Mouse (Mus musculus) hindbrain, postnatal 0 days (tissue): Measurements from ENCODE around the gene Carns1. TPM values are rescaled to one million over a fixed set of nuclear protein-coding genes. Genes with fewer than 3 reads are reported as not detected.

Experiments used
- ATAC-seq: fragments of 200-750 bp; cut with Nextera tagmentation; 2 replicates; pipeline ENCODE4 v1.8.0; 2017; ENCODE audit warnings: mild to moderate bottlenecking, moderate TSS enrichment, moderate library complexity
- DNase-seq: peaks from one replicate; pipeline ENCODE4 v3.0.0-alpha.2; 2015; ENCODE audit warnings: low spot score
- H3K27ac ChIP-seq: fragments of 300-500 bp; sonication (generic); 2 replicates; pipeline ENCODE4 v1.5.1; 2014; ENCODE audit warnings: mild to moderate bottlenecking
- H3K27me3 ChIP-seq: fragments of 300-500 bp; sonication (generic); 2 replicates; pipeline ENCODE4 v1.6.1; 2014; ENCODE audit warnings: low read length, mixed read lengths; ENCODE audit not compliant: insufficient read depth
- H3K36me3 ChIP-seq: fragments of 300-500 bp; sonication (generic); 2 replicates; pipeline ENCODE4 v1.6.1; 2014; ENCODE audit warnings: low read length, mixed read lengths; ENCODE audit not compliant: insufficient read depth
- H3K4me1 ChIP-seq: fragments of 300-500 bp; sonication (generic); 2 replicates; pipeline ENCODE4 v1.6.1; 2014; ENCODE audit warnings: antibody characterized with exemption, low read length, mixed read lengths; ENCODE audit not compliant: insufficient read depth
- H3K4me2 ChIP-seq: fragments of 300-500 bp; sonication (generic); 2 replicates; pipeline ENCODE4 v1.6.1; 2014; ENCODE audit warnings: low read depth, mild to moderate bottlenecking, low read length, moderate library complexity, mixed read lengths
- H3K4me3 ChIP-seq: fragments of 300-500 bp; sonication (generic); 2 replicates; pipeline ENCODE4 v1.5.1; 2014; ENCODE audit warnings: low read length
- H3K9ac ChIP-seq: fragments of 300-500 bp; sonication (generic); replicated peaks from 2 replicates; pipeline ENCODE4 v1.6.1; 2014; ENCODE audit warnings: mild to moderate bottlenecking, low read length, moderate library complexity, mixed read lengths
- H3K9me3 ChIP-seq: fragments of 300-500 bp; sonication (generic); 2 replicates; pipeline ENCODE4 v1.6.1; 2016; ENCODE audit warnings: low read length, mixed read lengths
- CTCF ChIP-seq: IDR thresholded peaks from 2 replicates; pipeline ENCODE4 v1.5.1; 2016; ENCODE audit warnings: antibody characterized with exemption, control low read depth, low read depth
- WGBS: fragments of 180-500 bp; shearing (Covaris S2); extraction: QIAGEN DNeasy Blood & Tissue Kit; methylation state at CpG from one replicate; pipeline ENCODE4 v1.1.7; 2014; 5-methylcytosine and 5-hydroxymethylcytosine counted together
- polyA plus RNA-seq: library from polyadenylated mRNA; unstranded; fragments of >200 nt; fragmentation: Nextera tagmentation; extraction: Ambion mirVana; gene quantifications from 2 replicates; pipeline ENCODE4 v1.2.1, GENCODE M21; 2015
- total RNA-seq: library from RNA; depleted of rRNA; stranded (reverse); fragments of >200 nt; gene quantifications from 2 replicates; pipeline ENCODE4 v1.2.3, GENCODE M21; 2014

The Carns1 gene
- total and polyA plus RNA-seq, 2 experiments from 2014 or later, result 7.5 to 8.3 TPM

DNA sequence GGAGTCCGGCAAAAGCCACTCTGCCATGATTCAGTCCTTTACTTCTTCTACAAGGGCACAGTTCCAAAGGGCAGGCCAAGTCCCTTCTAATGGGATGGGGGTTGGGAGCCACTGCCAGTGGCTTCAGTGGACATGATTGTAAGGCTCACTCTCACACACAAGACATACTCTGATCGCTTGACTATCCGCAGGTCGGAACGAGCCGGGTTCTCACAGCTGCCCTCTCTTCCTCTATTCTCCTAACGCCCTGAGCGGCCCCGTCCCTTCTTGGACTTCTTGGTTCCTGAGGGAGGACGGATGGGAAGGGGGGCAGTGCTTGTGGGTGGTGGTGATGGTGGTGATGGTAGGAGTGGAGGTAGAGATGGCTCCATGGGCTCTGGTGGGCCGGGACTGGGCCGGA, 18.5 kb downstream of the Carns1 start:
- 88% methylated on average over 12 of the region's 12 CpGs for WGBS
- Histone ChIP-seq H3K9ac (no peak overlapping the region), H3K4me1 (no peaks in the 10 kb centered on the region), H3K9me3 (no peaks in the 10 kb centered on the region), H3K27ac (no peak overlapping the region), H3K36me3 (peaks cover 34% of the 10 kb centered on the region), H3K27me3 (no peaks in the 10 kb centered on the region), H3K4me3 (no peak overlapping the region), H3K4me2 (no peak overlapping the region)
- TF ChIP-seq CTCF, result no peak
- no peak for ATAC-seq
- no peak for DNase-seq

DNA sequence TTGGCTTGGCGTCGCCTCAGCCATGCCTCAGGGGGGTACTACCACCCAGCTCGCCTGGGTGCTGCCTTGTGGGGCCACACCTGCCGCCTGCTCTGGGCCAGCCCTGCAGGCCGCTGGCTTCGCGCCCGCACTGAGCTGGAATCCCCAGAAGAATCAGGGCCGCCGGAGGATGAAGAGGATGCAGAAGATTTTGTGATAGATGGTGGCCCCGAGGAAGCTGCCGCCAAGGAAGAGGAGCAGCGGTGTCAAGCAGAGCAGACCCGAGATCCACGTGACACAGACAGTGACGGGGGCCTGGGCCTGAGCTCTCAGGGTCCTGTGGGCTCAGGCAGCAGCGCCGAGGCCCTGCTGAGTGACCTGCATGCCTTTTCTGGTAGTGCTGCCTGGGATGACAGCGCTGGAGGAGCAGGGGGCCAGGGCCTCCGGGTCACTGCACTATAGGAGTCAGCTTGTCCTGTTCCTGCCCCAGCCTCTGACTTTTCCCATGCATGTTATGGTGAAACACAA, 19.2 kb downstream of the Carns1 start:
- no peak overlapping the region for H3K4me3 ChIP-seq
- H3K27me3 ChIP-seq, result no peaks in the 10 kb centered on the region
- no peak for TF ChIP-seq CTCF
- no peak for DNase-seq
- ATAC-seq, result no peak
- H3K9me3 ChIP-seq, result no peaks in the 10 kb centered on the region
- no peaks in the 10 kb centered on the region for H3K4me1 ChIP-seq
- no peak overlapping the region for H3K27ac ChIP-seq
- H3K4me2 ChIP-seq, result no peak overlapping the region
- H3K9ac ChIP-seq, result no peak overlapping the region
- 55% methylated on average over 20 of the region's 20 CpGs for WGBS
- H3K36me3 ChIP-seq, result peaks cover 35% of the 10 kb centered on the region

DNA sequence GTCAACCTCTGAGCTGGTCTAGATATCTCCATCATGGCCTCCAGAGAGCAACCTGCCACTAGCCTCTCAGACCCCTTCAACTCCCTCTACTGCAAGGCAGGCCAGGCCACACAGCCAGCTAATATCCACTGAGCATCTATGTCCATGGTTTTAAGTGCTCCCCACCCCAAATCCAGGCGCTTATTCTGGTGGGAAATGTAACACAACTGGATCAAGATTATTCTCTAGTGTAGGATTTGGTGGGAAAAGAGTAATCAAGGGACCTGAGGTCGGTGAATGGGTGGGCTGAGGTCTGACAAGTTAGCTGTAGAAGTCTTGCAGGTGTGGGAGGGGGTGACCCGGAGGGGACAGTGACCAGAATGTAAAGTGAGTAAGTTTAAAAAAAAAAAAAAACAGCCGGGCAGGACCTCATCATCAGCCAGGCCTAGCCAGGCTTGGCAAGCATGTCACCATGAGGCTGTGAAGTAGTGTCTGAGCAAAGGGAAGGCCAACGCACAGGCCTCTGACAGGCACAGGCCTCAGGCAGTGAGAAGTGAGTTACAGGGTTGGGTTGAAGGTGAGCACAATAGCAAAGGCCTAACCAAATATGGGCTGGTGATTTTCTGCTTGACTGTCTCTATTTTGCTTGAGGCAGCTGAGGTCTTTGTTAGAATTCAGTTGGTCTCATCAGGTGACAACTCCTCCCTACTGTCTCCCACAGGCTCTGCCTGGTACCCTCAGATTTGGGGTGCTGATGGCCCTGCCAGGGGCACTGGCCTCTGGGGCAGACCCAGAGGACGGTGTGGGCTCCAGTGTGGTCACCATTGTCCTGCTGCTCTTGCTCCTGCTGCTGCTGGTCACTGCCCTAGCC, 19.8 kb downstream of the Carns1 start:
- Histone ChIP-seq H3K9ac (no peak overlapping the region), H3K36me3 (peaks cover 34% of the 10 kb centered on the region), H3K4me1 (no peaks in the 10 kb centered on the region), H3K9me3 (no peaks in the 10 kb centered on the region), H3K4me2 (no peak overlapping the region), H3K27ac (no peak overlapping the region), H3K27me3 (no peaks in the 10 kb centered on the region), H3K4me3 (no peak overlapping the region)
- ATAC-seq (no peak), DNase-seq (no peak)
- WGBS, result 65% methylated on average over 6 of the region's 6 CpGs
- no peak for TF ChIP-seq CTCF

DNA sequence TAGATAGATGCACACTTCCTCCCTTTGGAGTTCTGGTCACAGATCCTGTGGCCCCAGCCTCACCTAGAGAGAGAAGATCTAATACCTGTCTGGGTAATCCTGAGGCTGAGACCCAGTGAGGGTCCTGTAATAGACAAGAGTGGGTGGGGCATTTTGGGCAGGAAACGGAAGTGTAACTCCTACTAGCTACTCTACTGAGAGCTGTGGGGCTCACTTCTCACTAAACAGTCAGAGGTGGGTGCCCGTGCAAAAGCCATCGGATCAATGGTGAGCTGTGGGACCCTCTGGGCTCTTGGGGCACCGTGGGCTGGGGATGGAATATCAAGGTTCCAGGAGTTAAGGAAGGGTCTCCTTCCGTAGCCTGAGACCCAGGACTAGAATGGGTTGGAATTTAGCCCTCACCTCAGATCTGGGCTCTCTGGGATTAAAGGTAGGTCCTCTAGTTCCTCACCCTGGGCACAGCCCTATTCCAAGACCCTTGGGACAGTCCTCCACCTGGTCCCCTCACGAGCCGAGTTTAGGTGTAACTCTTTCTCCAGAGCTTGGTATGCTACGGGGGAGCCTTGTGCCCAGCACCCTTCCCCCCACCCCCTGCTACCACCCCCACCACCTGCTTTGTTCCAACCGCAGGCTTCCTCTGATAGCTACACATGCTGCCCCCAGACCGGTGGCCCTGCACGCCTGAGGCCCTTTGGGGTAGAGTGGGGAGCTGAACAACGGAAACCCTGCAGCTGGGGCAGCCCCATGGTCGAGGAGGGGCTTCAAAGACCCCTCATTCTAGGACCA, 20.6 kb downstream of the Carns1 start:
- no peak for TF ChIP-seq CTCF
- DNase-seq, result no peak
- H3K4me1 ChIP-seq, result 0 out of 2 replicates have a peak, but pooled peaks cover 2% of the 10 kb centered on the region
- H3K9ac ChIP-seq, result no peak overlapping the region
- no peak for ATAC-seq
- peaks cover 33% of the 10 kb centered on the region for H3K36me3 ChIP-seq
- no peaks in the 10 kb centered on the region for H3K9me3 ChIP-seq
- H3K4me2 ChIP-seq, result no peak overlapping the region
- no peak overlapping the region for H3K4me3 ChIP-seq
- 80% methylated on average over 13 of the region's 13 CpGs for WGBS
- no peak overlapping the region for H3K27ac ChIP-seq
- no peaks in the 10 kb centered on the region for H3K27me3 ChIP-seq

DNA sequence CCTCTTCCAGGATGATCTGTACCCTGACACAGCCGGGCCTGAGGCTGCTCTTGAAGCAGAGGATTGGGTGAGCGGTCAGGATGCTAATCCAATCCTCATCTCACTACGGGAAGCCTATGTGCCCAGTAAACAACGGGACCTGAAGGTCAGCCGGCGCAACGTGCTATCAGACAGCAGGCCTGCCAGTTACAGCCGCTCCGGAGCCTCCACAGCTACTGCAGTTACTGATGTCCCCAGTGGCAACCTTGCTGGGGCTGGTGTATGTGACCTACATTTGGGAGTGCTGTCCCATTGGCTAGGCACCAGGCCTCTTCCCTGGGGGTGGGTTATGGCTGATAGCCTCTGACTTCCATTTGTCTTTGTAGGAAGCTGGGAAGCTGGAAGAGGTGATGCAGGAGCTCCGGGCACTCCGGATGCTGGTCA, 22.0 kb downstream of the Carns1 start, which contains the start of gene Ptprcap:
Gene Ptprcap (plus strand): TSS at position 373 of the 423 bp plus-strand sequence.
- H3K36me3 ChIP-seq, result peaks cover 19% of the 10 kb centered on the region; the same call in 1 of the 2 replicates
- no peaks in the 10 kb centered on the region for H3K27me3 ChIP-seq
- peak; percentile 20 for DNase-seq
- ATAC-seq, result no peak
- H3K4me1 ChIP-seq, result peaks cover 10% of the 10 kb centered on the region; the same call in 1 of the 2 replicates
- WGBS, result 68% methylated on average over 11 of the region's 11 CpGs
- TF ChIP-seq CTCF, result no peak
- no peak within 1 kb of the TSS for H3K4me2 ChIP-seq
- peak within 1 kb of the TSS; percentile 58; the same call in 1 of the 2 replicates for H3K27ac ChIP-seq
- no peak within 1 kb of the TSS for H3K4me3 ChIP-seq
- H3K9me3 ChIP-seq, result no peaks in the 10 kb centered on the region
- no peak within 1 kb of the TSS for H3K9ac ChIP-seq

DNA sequence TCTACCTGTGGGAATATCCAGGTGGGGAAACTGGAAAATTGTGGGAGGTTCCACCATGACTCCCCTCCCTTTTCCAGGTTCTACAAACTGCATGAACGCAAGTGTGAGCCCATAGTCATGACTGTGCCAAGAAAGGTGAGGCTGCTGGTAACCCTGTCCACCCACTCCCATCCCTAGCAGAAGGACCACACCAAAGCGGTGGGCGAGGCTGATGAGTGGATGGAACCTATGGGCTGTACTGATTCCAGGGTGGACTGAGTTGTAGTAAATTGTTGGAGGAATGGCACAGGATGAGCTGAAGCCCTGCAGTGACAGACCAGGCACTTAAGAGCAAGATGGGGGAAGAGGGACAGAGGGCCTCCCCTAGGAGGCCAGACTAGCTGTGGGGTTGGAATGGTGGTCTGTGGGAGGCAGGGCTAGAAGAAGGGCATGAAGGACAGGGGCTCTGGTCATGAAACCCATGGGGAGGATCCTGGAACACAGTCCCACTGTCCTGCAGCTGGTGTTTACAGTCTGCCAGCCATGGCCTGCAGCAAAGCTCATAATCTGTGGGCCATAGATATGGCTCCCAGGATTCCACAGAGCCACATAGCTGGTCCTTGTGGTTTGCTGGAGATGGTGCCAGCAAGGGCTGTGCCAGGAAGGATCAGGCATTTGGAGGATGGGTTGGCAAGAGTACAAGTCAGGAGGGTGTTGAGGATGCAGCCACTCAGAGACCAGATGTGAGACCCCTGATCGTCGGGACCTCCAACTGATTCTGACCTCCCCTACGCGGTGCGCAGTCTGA, 22.6 kb downstream of the Carns1 start:
- no peak overlapping the region for H3K9ac ChIP-seq
- H3K27me3 ChIP-seq, result no peaks in the 10 kb centered on the region
- H3K4me2 ChIP-seq, result no peak overlapping the region
- peak overlapping the region; percentile 58; the same call in 1 of the 2 replicates for H3K27ac ChIP-seq
- peaks cover 11% of the 10 kb centered on the region for H3K4me1 ChIP-seq
- TF ChIP-seq CTCF, result no peak
- H3K4me3 ChIP-seq, result no peak overlapping the region
- WGBS, result 72% methylated on average over 8 of the region's 8 CpGs
- no peak for ATAC-seq
- H3K9me3 ChIP-seq, result no peaks in the 10 kb centered on the region
- peaks cover 14% of the 10 kb centered on the region; the same call in 1 of the 2 replicates for H3K36me3 ChIP-seq
- peak; percentile 32 for DNase-seq
